Mouse (Mus musculus): ENCODE data around the gene Syce3. TPM values are rescaled to one million over a fixed set of nuclear protein-coding genes. Genes with fewer than 3 reads are reported as not detected.

Gene Syce3
- polyA plus RNA-seq, 1 experiment = not detected

GRCm38 (mm10) chr15:89341678-89342077, 68.6 kb downstream of the Syce3 start:
- TF ChIP-seq CTCF (IDR thresholded peaks at IDR 0.05; ENCODE audit: borderline replicate concordance, extremely low read depth, insufficient read depth, insufficient read length) (peak; percentile 5; the same call in 1 of the 2 replicates), POLR2A (IDR thresholded peaks at IDR 0.05; ENCODE audit: borderline replicate concordance, extremely low read depth, insufficient read depth, insufficient read length, poor library complexity, severe bottlenecking) (no peak)

More at GRCm38 (mm10) chr15:89341678-89342077, 68.6 kb downstream of the Syce3 start:
- DNase-seq (ENCODE audit: low read depth) = no peak

Other genes with a start within 250 kb of the Syce3 start
- gene Plxnb2, start 229.7 kb downstream of the Syce3 start, polyA plus RNA-seq (2012; rRNA removed) = 194 and 213 TPM in 2 replicates
- gene Dennd6b, start 214.0 kb downstream of the Syce3 start, polyA plus RNA-seq (2012; rRNA removed) = 134 and 196 TPM in 2 replicates
- gene Ppp6r2, start 198.9 kb downstream of the Syce3 start, polyA plus RNA-seq (2012; rRNA removed) = 129 and 168 TPM in 2 replicates
- 186 and 229 TPM in 2 replicates for gene Sbf1, start 95.2 kb downstream of the Syce3 start, polyA plus RNA-seq (2012; rRNA removed)
- 0.11 TPM in 1 of 2 replicates, not detected in the other for gene Adm2, start 87.8 kb downstream of the Syce3 start, polyA plus RNA-seq (2012; rRNA removed)
- gene Miox, start 76.1 kb downstream of the Syce3 start, polyA plus RNA-seq (2012; rRNA removed) = not detected in 2 replicates
- gene Lmf2, start 54.8 kb downstream of the Syce3 start, polyA plus RNA-seq (2012; rRNA removed) = 26.5 and 32.5 TPM in 2 replicates
- gene Ncaph2, start 54.8 kb downstream of the Syce3 start, polyA plus RNA-seq (2012; rRNA removed) = 126 and 172 TPM in 2 replicates
- gene Sco2, start 36.7 kb downstream of the Syce3 start, polyA plus RNA-seq (2012; rRNA removed) = 30.7 and 37.2 TPM in 2 replicates
- gene Tymp, start 33.5 kb downstream of the Syce3 start, polyA plus RNA-seq (2012; rRNA removed) = 3.8 and 4.6 TPM in 2 replicates
- gene Odf3b, start 31.2 kb downstream of the Syce3 start, polyA plus RNA-seq (2012; rRNA removed) = 2.4 and 3.2 TPM in 2 replicates
- gene Klhdc7b, start 25.6 kb downstream of the Syce3 start, polyA plus RNA-seq (2012; rRNA removed) = 0.01 TPM in 1 of 2 replicates, not detected in the other
- gene Cpt1b, start 15.4 kb upstream of the Syce3 start, polyA plus RNA-seq (2012; rRNA removed) = 7.0 and 8.6 TPM in 2 replicates
- gene C730034F03Rik, start 19.1 kb upstream of the Syce3 start, polyA plus RNA-seq (2012; rRNA removed) = 2.5 and 3.1 TPM in 2 replicates
- 0.34 and 1.3 TPM in 2 replicates for gene Gm44502, start 19.2 kb upstream of the Syce3 start, polyA plus RNA-seq (2012; rRNA removed)
- 79.4 and 82.4 TPM in 2 replicates for gene Chkb, start 19.4 kb upstream of the Syce3 start, polyA plus RNA-seq (2012; rRNA removed)
- gene Mapk8ip2, start 43.4 kb upstream of the Syce3 start, polyA plus RNA-seq (2012; rRNA removed) = 87.2 and 99.5 TPM in 2 replicates
- gene Arsa, start 66.9 kb upstream of the Syce3 start, polyA plus RNA-seq (2012; rRNA removed) = 25.3 and 28.6 TPM in 2 replicates
- gene Shank3, start 89.1 kb upstream of the Syce3 start, polyA plus RNA-seq (2012; rRNA removed) = 31.2 and 41.5 TPM in 2 replicates
- gene Acr, start 157.8 kb upstream of the Syce3 start, polyA plus RNA-seq (2012; rRNA removed) = 9.4 and 9.7 TPM in 2 replicates
- gene Rabl2, start 181.4 kb upstream of the Syce3 start, polyA plus RNA-seq (2012; rRNA removed) = 90.4 and 103 TPM in 2 replicates

Measured in brain, embryonic 14.5 days (tissue).